In the genomic region with DNA sequence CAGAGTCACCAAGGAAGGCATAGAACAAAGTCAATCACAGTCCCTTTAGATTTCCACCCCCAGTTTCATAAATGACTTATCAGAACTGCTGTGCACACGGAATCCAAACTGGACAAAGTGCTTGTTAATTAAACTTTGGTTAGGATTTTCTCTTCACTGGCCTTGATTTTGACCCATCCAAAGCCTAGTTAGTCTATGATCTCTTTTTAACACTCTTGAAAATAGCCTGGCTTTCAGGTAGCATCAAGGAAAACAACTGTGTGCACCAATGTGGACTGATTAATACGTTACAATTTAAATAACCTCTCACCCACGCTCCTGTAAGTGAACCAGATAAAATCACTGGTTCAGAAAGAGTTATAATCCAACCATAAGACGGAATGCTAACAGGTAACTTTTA, we compare ENCODE assay signal across 32 mouse cellular contexts. TPM values are rescaled to one million over a fixed set of nuclear protein-coding genes. Genes with fewer than 3 reads are reported as not detected.
"Had no signal": no experiment of that assay in that cellular context is flagged by ENCODE, and none has a peak within 500 bp of the region (broad histone marks: within the 10 kb centered on the region; RNA-seq: fewer than 3 reads in every experiment).

No protein-coding gene starts in this region.

- H3K36me3 ChIP-seq: limb, embryonic 10.5 days; limb, embryonic 12.5 days; limb, embryonic 13.5 days; limb, embryonic 15.5 days; liver, embryonic 12.5 days; liver, embryonic 13.5 days; liver, embryonic 15.5 days; lung, embryonic 15.5 days; midbrain, embryonic 10.5 days; midbrain, embryonic 12.5 days; midbrain, embryonic 13.5 days; midbrain, embryonic 15.5 days; neural tube, embryonic 12.5 days had no signal

- H3K9ac ChIP-seq: limb, embryonic 12.5 days; limb, embryonic 13.5 days; limb, embryonic 15.5 days; liver, embryonic 12.5 days; liver, embryonic 13.5 days; liver, embryonic 14.5 days; liver, embryonic 15.5 days; liver, postnatal 0 days; lung, embryonic 14.5 days; lung, embryonic 15.5 days; midbrain, embryonic 12.5 days; midbrain, embryonic 13.5 days; midbrain, embryonic 15.5 days; neural tube, embryonic 12.5 days had no signal

- H3K4me1 ChIP-seq: limb, embryonic 10.5 days; limb, embryonic 12.5 days; limb, embryonic 13.5 days; limb, embryonic 15.5 days; lung, embryonic 15.5 days; midbrain, embryonic 10.5 days; midbrain, embryonic 12.5 days; midbrain, embryonic 13.5 days; midbrain, embryonic 15.5 days; neural tube, embryonic 12.5 days had no signal

- H3K4me3 ChIP-seq: limb, embryonic 10.5 days; limb, embryonic 12.5 days; limb, embryonic 13.5 days; limb, embryonic 15.5 days; liver, embryonic 12.5 days; liver, embryonic 13.5 days; liver, embryonic 15.5 days; lung, embryonic 15.5 days; megakaryocyte, embryonic 14.5 days; midbrain, embryonic 10.5 days; midbrain, embryonic 12.5 days; midbrain, embryonic 13.5 days; midbrain, embryonic 15.5 days; myocyte; neural tube, embryonic 12.5 days had no signal

- H3K27me3 ChIP-seq: limb, embryonic 12.5 days; limb, embryonic 13.5 days; limb, embryonic 15.5 days; liver, embryonic 12.5 days; liver, embryonic 13.5 days; liver, embryonic 15.5 days; lung, embryonic 15.5 days; midbrain, embryonic 12.5 days; midbrain, embryonic 13.5 days; midbrain, embryonic 15.5 days; neural tube, embryonic 12.5 days had no signal

- DNase-seq: left cerebral cortex, postnatal 4 days; liver; liver, embryonic 13.5 days; liver, postnatal 0 days; lung, adult 18-20 months; lung, adult 2 months; lung, postnatal 10 days; lung, postnatal 14 days; lung, postnatal 36 days; lung, postnatal 4 days; midbrain, embryonic 14.5 days had no signal

- H3K4me2 ChIP-seq: limb, embryonic 12.5 days; limb, embryonic 13.5 days; limb, embryonic 15.5 days; liver, embryonic 11.5 days; liver, embryonic 12.5 days; liver, embryonic 13.5 days; liver, embryonic 15.5 days; lung, embryonic 14.5 days; lung, embryonic 15.5 days; midbrain, embryonic 11.5 days; midbrain, embryonic 12.5 days; midbrain, embryonic 13.5 days; midbrain, embryonic 15.5 days; neural tube, embryonic 12.5 days had no signal

- H3K27ac ChIP-seq: limb, embryonic 10.5 days; limb, embryonic 12.5 days; limb, embryonic 13.5 days; limb, embryonic 15.5 days; liver, embryonic 12.5 days; liver, embryonic 13.5 days; liver, embryonic 14.5 days; liver, embryonic 15.5 days; lung, embryonic 15.5 days; macrophage; midbrain, embryonic 10.5 days; midbrain, embryonic 12.5 days; midbrain, embryonic 13.5 days; midbrain, embryonic 15.5 days; neural tube, embryonic 12.5 days had no signal

- H3K9me3 ChIP-seq: limb, embryonic 10.5 days; limb, embryonic 13.5 days; limb, embryonic 15.5 days; liver, embryonic 12.5 days; liver, embryonic 13.5 days; liver, embryonic 15.5 days; lung, embryonic 15.5 days; midbrain, embryonic 12.5 days; midbrain, embryonic 13.5 days; midbrain, embryonic 15.5 days; neural tube, embryonic 12.5 days had no signal

- ATAC-seq: liver, embryonic 12.5 days; liver, postnatal 0 days; lung, postnatal 0 days; midbrain, embryonic 13.5 days; midbrain, embryonic 15.5 days; midbrain, embryonic 16.5 days had no signal

RNA-seq across cellular contexts. Expression of a gene that starts 42.2 kb away (rescaled TPM):
- polyA plus RNA-seq: macrophage had no signal
